Mouse (Mus musculus) midbrain, embryonic 12.5 days (tissue): ENCODE measurements at regions not wholly inside any gene's neighbourhood (a gene's known extent, or its start where the extent isn't known, plus 50 kb on each side); places are given as distances from the start of the nearest gene placed in this dataset.

Experiments used
- ATAC-seq: fragments of 200-750 bp; cut with Nextera tagmentation; 2 replicates; pipeline ENCODE4 v1.8.0; 2017; ENCODE audit warnings: low read depth, moderate TSS enrichment, moderate library complexity; ENCODE audit not compliant: low FRiP score
- H3K27ac ChIP-seq: fragments of 300-500 bp; sonication (generic); replicated peaks from 2 replicates; pipeline ENCODE4 v1.5.1; 2016; ENCODE audit warnings: mild to moderate bottlenecking
- H3K27me3 ChIP-seq: fragments of 300-500 bp; sonication (generic); 2 replicates; pipeline ENCODE4 v1.6.1; 2016; ENCODE audit warnings: mild to moderate bottlenecking
- H3K36me3 ChIP-seq: fragments of 300-500 bp; sonication (generic); 2 replicates; pipeline ENCODE4 v1.6.1; 2016
- H3K4me1 ChIP-seq: fragments of 300-500 bp; sonication (generic); 2 replicates; pipeline ENCODE4 v1.6.1; 2016
- H3K4me2 ChIP-seq: fragments of 300-500 bp; sonication (generic); replicated peaks from 2 replicates; pipeline ENCODE4 v1.6.1; 2016; ENCODE audit warnings: mild to moderate bottlenecking, moderate library complexity
- H3K4me3 ChIP-seq: fragments of 300-500 bp; sonication (generic); 2 replicates; pipeline ENCODE4 v1.5.1; 2016; ENCODE audit warnings: mild to moderate bottlenecking
- H3K9ac ChIP-seq: fragments of 300-500 bp; sonication (generic); replicated peaks from 2 replicates; pipeline ENCODE4 v1.6.1; 2016; ENCODE audit warnings: mild to moderate bottlenecking, moderate library complexity
- H3K9me3 ChIP-seq: fragments of 300-500 bp; sonication (generic); 2 replicates; pipeline ENCODE4 v1.6.1; 2016; ENCODE audit warnings: mild to moderate bottlenecking
- WGBS: fragments of 180-500 bp; shearing (Covaris S2); methylation state at CpG from one replicate; pipeline ENCODE4 v1.1.7; 2016; 5-methylcytosine and 5-hydroxymethylcytosine counted together

- Histone ChIP-seq H3K4me2 (no peak overlapping the region), H3K4me3 (no peak overlapping the region), H3K9ac (no peak overlapping the region), H3K27me3 (0 out of 2 replicates have a peak, but pooled peaks cover 4% of the 10 kb centered on the region), H3K9me3 (no peaks in the 10 kb centered on the region), H3K4me1 (peaks cover 6% of the 10 kb centered on the region; the same call in 1 of the 2 replicates), H3K27ac (no peak overlapping the region), H3K36me3 (no peaks in the 10 kb centered on the region)
- no peak for ATAC-seq
- 62% methylated on average over 11 of the region's 11 CpGs for WGBS
These were observed 267.5 kb upstream of the Nr2f2 start for GRCm38 (mm10) chr7:70634016-70634415.

DNA sequence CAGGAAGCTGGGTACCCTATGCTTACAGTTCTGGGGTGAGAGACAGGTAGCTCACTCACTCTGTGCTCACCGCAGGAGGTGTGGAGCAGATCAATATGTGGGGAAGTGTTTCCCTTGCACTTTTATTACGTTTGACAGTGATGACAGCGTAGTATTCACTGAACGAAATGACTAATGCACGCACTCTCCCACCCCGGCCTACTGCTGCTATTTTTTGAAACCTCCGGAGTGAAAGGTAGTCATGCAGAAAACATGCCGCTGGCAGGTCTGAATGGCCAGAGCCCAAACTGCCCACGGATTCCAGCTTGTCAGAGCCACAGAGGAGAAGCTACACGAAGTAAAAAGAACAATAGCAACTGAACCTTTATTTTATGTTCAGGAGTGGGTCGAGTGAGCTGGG is 267.0 kb upstream of the Nr2f2 start:
- Histone ChIP-seq H3K27ac (no peak overlapping the region), H3K4me1 (peaks cover 6% of the 10 kb centered on the region; the same call in 1 of the 2 replicates), H3K4me2 (no peak overlapping the region), H3K36me3 (no peaks in the 10 kb centered on the region), H3K4me3 (no peak overlapping the region), H3K9me3 (no peaks in the 10 kb centered on the region), H3K9ac (no peak overlapping the region), H3K27me3 (0 out of 2 replicates have a peak, but pooled peaks cover 4% of the 10 kb centered on the region)
- no peak for ATAC-seq
- WGBS: 31% methylated on average over 11 of the region's 11 CpGs

DNA sequence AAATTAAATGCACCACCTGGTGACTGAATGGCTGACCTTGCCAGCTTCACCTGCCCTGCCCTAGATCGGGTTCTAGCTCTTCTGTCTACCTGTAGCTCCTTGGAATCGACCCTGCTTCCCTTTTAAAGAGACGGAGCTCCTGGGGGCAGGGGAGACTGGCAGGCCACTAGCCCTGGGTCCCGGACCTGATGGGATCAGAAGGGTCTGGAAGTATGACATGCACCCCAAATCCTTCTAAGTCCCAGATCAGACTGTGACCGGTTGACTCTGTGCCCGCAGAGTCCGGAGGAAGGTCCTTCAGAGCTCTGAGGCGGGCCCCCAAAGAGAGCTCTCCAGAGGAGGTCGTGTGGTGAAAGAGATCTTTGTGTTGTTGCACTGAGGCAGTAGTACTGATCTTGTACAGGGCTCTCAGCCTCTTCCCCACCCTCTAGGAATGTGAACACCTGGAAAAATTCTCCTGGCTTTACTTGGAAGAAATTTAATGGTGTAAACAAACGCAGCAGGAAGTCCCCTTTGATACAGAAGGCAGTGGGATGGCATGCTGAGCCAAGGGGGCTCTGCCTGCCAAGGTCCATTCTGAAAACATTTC is 259.2 kb upstream of the Nr2f2 start:
- H3K4me2 ChIP-seq: peak overlapping the region; percentile 50
- no peak overlapping the region for H3K9ac ChIP-seq
- peak; percentile 36; the same call in 1 of the 2 replicates for ATAC-seq
- H3K4me3 ChIP-seq: peak overlapping the region; percentile 30
- no peak overlapping the region for H3K27ac ChIP-seq
- H3K27me3 ChIP-seq: peaks cover 22% of the 10 kb centered on the region
- no peaks in the 10 kb centered on the region for H3K9me3 ChIP-seq
- 3% methylated on average over 10 of the region's 10 CpGs for WGBS
- peaks cover 21% of the 10 kb centered on the region for H3K4me1 ChIP-seq
- H3K36me3 ChIP-seq: no peaks in the 10 kb centered on the region

- ATAC-seq: peak; percentile 78
- H3K4me2 ChIP-seq: peak overlapping the region; percentile 50
- no peak overlapping the region for H3K27ac ChIP-seq
- 2% methylated on average over 29 of the region's 30 CpGs for WGBS
- H3K4me1 ChIP-seq: peaks cover 21% of the 10 kb centered on the region
- no peaks in the 10 kb centered on the region for H3K36me3 ChIP-seq
- peak overlapping the region; percentile 30 for H3K4me3 ChIP-seq
- H3K9ac ChIP-seq: no peak overlapping the region
- no peaks in the 10 kb centered on the region for H3K9me3 ChIP-seq
- H3K27me3 ChIP-seq: peaks cover 22% of the 10 kb centered on the region
These were observed 258.4 kb upstream of the Nr2f2 start for GRCm38 (mm10) chr7:70624727-70625642.

- peaks cover 21% of the 10 kb centered on the region for H3K4me1 ChIP-seq
- no peak overlapping the region for H3K27ac ChIP-seq
- 0 out of 2 replicates have a peak overlapping the region, but pooled peaks have one; percentile 1 for H3K4me3 ChIP-seq
- peaks cover 22% of the 10 kb centered on the region for H3K27me3 ChIP-seq
- peak overlapping the region; percentile 50 for H3K4me2 ChIP-seq
- WGBS: 3% methylated on average over 16 of the region's 16 CpGs
- no peaks in the 10 kb centered on the region for H3K9me3 ChIP-seq
- H3K36me3 ChIP-seq: no peaks in the 10 kb centered on the region
- ATAC-seq: no peak
- H3K9ac ChIP-seq: no peak overlapping the region
These were observed 257.6 kb upstream of the Nr2f2 start for GRCm38 (mm10) chr7:70624031-70624726.

DNA sequence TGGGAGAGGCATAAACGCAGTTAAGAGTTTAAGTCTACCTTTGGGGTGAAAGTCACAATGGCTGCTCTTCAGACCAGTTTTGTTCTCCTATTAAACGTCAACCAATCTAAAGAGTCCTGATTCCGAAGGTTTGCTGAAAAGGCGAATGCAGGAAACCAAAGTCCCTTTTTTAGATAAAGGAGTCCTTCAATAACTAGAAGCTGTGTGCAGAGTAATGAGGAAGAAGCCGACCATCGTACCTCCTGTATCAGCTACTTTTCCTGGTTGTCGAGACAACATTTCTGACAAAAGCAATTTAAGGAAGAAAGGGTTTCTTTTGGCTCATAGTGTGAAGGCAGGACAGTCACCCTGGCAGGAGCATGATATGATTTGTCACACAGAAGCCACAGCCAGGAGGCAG is 252.9 kb upstream of the Nr2f2 start:
- Histone ChIP-seq H3K4me2 (no peak overlapping the region), H3K27ac (no peak overlapping the region), H3K36me3 (no peaks in the 10 kb centered on the region), H3K4me1 (peaks cover 5% of the 10 kb centered on the region), H3K9me3 (no peaks in the 10 kb centered on the region), H3K4me3 (no peak overlapping the region), H3K27me3 (0 out of 2 replicates have a peak, but pooled peaks cover 6% of the 10 kb centered on the region), H3K9ac (no peak overlapping the region)
- 91% methylated on average over 7 of the region's 7 CpGs for WGBS
- no peak for ATAC-seq

GRCm38 (mm10) chr7:70618270-70618669 is 251.7 kb upstream of the Nr2f2 start:
- 58% methylated on average over 5 of the region's 5 CpGs for WGBS
- Histone ChIP-seq H3K4me2 (no peak overlapping the region), H3K4me3 (no peak overlapping the region), H3K4me1 (no peaks in the 10 kb centered on the region), H3K27me3 (no peaks in the 10 kb centered on the region), H3K27ac (no peak overlapping the region), H3K9ac (no peak overlapping the region), H3K9me3 (no peaks in the 10 kb centered on the region), H3K36me3 (no peaks in the 10 kb centered on the region)
- ATAC-seq: no peak

GRCm38 (mm10) chr7:70606511-70606910 is 240.0 kb upstream of the Nr2f2 start:
- Histone ChIP-seq H3K4me2 (no peak overlapping the region), H3K9ac (no peak overlapping the region), H3K9me3 (no peaks in the 10 kb centered on the region), H3K4me1 (no peaks in the 10 kb centered on the region), H3K4me3 (no peak overlapping the region), H3K36me3 (no peaks in the 10 kb centered on the region), H3K27me3 (no peaks in the 10 kb centered on the region), H3K27ac (no peak overlapping the region)
- WGBS: 95% methylated on average over 7 of the region's 7 CpGs
- no peak for ATAC-seq

- Histone ChIP-seq H3K36me3 (no peaks in the 10 kb centered on the region), H3K4me1 (no peaks in the 10 kb centered on the region), H3K9me3 (no peaks in the 10 kb centered on the region), H3K27me3 (no peaks in the 10 kb centered on the region), H3K9ac (no peak overlapping the region), H3K4me3 (no peak overlapping the region), H3K4me2 (no peak overlapping the region), H3K27ac (no peak overlapping the region)
- ATAC-seq: no peak
- 92% methylated on average over 5 of the region's 5 CpGs for WGBS
These were observed 238.1 kb upstream of the Nr2f2 start for GRCm38 (mm10) chr7:70604471-70605174.

DNA sequence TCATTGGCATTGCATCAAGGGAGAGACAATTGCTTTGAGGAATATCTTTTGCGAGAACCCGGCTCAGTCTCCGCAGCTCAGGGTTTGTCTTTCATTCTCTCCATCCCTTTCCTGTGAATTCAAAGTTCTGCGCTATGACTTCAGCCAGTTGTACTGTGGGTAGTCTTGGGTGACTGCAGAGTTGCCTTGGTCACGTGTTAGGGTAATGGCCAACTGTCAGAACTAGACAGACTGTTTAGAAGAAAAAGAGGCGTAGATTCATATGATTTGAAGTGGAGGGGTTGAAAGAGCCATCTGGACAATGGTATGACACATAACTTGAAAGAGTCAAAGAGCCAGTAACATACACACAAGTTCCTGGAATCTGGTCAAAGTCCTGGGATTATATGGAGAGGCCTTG is 226.5 kb upstream of the Nr2f2 start:
- WGBS: 86% methylated on average over 6 of the region's 6 CpGs
- no peak overlapping the region for H3K9ac ChIP-seq
- H3K27me3 ChIP-seq: peaks cover 37% of the 10 kb centered on the region
- ATAC-seq: no peak
- H3K9me3 ChIP-seq: no peaks in the 10 kb centered on the region
- no peak overlapping the region for H3K27ac ChIP-seq
- no peaks in the 10 kb centered on the region for H3K36me3 ChIP-seq
- peaks cover 19% of the 10 kb centered on the region for H3K4me1 ChIP-seq
- no peak overlapping the region for H3K4me2 ChIP-seq
- no peak overlapping the region for H3K4me3 ChIP-seq

DNA sequence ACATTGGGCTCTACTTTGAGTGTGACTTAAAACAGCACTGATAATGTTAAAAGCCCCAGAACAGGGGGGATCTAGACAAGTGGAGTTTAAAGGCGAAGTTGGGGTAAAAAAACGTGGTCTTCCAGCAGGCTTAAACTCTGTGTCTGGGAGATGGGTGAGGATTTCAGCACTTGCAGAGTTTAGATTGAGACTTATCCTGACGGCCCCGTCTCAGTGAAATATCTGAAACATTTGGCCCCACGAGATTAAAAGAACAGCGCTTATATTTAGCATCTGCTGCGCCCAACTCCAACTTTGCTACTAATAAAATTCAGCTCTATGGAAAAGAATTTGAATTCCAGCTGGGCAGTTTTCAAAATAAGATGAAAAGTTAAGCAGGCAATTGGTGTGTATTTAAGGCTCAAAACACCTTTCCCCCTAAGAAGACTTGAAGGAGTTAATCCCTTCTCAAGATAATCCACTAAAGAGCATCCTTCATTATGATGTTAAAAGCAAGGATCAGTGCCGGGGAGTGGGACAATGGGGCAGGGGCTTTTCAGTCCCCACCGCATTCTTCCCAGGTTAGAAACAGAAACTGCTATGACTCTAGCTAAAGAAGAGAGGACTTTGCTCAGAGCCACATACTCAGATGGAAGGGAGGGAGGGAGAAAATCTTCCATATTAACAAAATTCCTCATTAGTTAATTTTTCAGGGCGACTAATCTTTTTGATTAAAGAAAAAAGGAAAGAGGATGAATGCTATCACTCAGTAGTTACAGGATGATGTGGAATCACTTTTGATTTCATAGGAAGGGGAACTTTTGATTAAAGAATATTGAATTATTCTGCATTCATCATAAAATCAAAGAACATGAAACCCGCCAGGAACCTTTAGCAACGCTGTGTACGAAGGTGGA is 225.1 kb upstream of the Nr2f2 start:
- Histone ChIP-seq H3K9ac (no peak overlapping the region), H3K27ac (peak overlapping the region; percentile 39; the same call in 1 of the 2 replicates), H3K4me2 (peak overlapping the region; percentile 19), H3K36me3 (no peaks in the 10 kb centered on the region), H3K4me3 (no peak overlapping the region), H3K9me3 (no peaks in the 10 kb centered on the region), H3K4me1 (peaks cover 19% of the 10 kb centered on the region), H3K27me3 (peaks cover 31% of the 10 kb centered on the region)
- 3% methylated on average over 13 of the region's 13 CpGs for WGBS
- ATAC-seq: no peak
